Mouse (Mus musculus): Measurements from ENCODE around the gene Nlrc5.
"Not testable (repeated sequence)": the region's sequence is repeated elsewhere in the genome, so short reads cannot be mapped to it uniquely, and the experiment has no call there.

The Nlrc5 gene

GRCm38 (mm10) chr8:94422270-94422669 lies 11.9 kb upstream of the Nlrc5 start:
- DNase-seq (ENCODE audit: low spot score), result no peak

GRCm38 (mm10) chr8:94427953-94428352 lies 6.2 kb upstream of the Nlrc5 start:
- no peak for DNase-seq (ENCODE audit: low spot score)

- no peak for DNase-seq (ENCODE audit: low spot score)
These were observed 5.7 kb upstream of the Nlrc5 start for GRCm38 (mm10) chr8:94428420-94428819.

- DNase-seq (ENCODE audit: low spot score), result no peak
These were observed 4.8 kb upstream of the Nlrc5 start for GRCm38 (mm10) chr8:94429376-94429775.

- no peak for DNase-seq (ENCODE audit: low spot score)
These were observed 1.9 kb upstream of the Nlrc5 start for GRCm38 (mm10) chr8:94432212-94432611.

- DNase-seq (ENCODE audit: low spot score), result no peak
These were observed 802 bp downstream of the Nlrc5 start for GRCm38 (mm10) chr8:94434958-94435357.

- no peak for DNase-seq (ENCODE audit: low spot score)
These were observed 1.4 kb downstream of the Nlrc5 start for GRCm38 (mm10) chr8:94435397-94436111.

GRCm38 (mm10) chr8:94436112-94436572 lies 2.0 kb downstream of the Nlrc5 start:
- DNase-seq (ENCODE audit: low spot score), result no peak

- no peak for DNase-seq (ENCODE audit: low spot score)
These were observed 2.7 kb downstream of the Nlrc5 start for GRCm38 (mm10) chr8:94436900-94437299.

GRCm38 (mm10) chr8:94438659-94439058 lies 4.5 kb downstream of the Nlrc5 start:
- DNase-seq (ENCODE audit: low spot score), result no peak

GRCm38 (mm10) chr8:94439691-94440090 lies 5.5 kb downstream of the Nlrc5 start:
- DNase-seq (ENCODE audit: low spot score), result no peak

- DNase-seq (ENCODE audit: low spot score), result no peak
These were observed 6.2 kb downstream of the Nlrc5 start for GRCm38 (mm10) chr8:94440389-94440788.

GRCm38 (mm10) chr8:94441686-94442085 lies 7.5 kb downstream of the Nlrc5 start:
- no peak for DNase-seq (ENCODE audit: low spot score)

- DNase-seq (ENCODE audit: low spot score), result no peak
These were observed 9.0 kb downstream of the Nlrc5 start for GRCm38 (mm10) chr8:94443153-94443552.

GRCm38 (mm10) chr8:94444480-94444879 lies 10.3 kb downstream of the Nlrc5 start:
- no peak for DNase-seq (ENCODE audit: low spot score)

GRCm38 (mm10) chr8:94447142-94447541 lies 13.0 kb downstream of the Nlrc5 start:
- no peak for DNase-seq (ENCODE audit: low spot score)

- no peak for DNase-seq (ENCODE audit: low spot score)
These were observed 13.6 kb downstream of the Nlrc5 start for GRCm38 (mm10) chr8:94447583-94448324.

- not testable (repeated sequence) for DNase-seq (ENCODE audit: low spot score)
These were observed 18.8 kb downstream of the Nlrc5 start for GRCm38 (mm10) chr8:94452991-94453390.

- DNase-seq (ENCODE audit: low spot score), result no peak
These were observed 19.8 kb downstream of the Nlrc5 start for GRCm38 (mm10) chr8:94453868-94454488.

GRCm38 (mm10) chr8:94454905-94455304 lies 20.7 kb downstream of the Nlrc5 start:
- DNase-seq (ENCODE audit: low spot score), result no peak

- DNase-seq (ENCODE audit: low spot score), result no peak
These were observed 21.9 kb downstream of the Nlrc5 start for GRCm38 (mm10) chr8:94456071-94456470.

- DNase-seq (ENCODE audit: low spot score), result no peak
These were observed 24.4 kb downstream of the Nlrc5 start for GRCm38 (mm10) chr8:94458567-94458966.

GRCm38 (mm10) chr8:94469656-94470055 lies 35.5 kb downstream of the Nlrc5 start:
- DNase-seq (ENCODE audit: low spot score), result no peak
